19 mouse cellular contexts compared by ENCODE assay signal in genomic region chr11:65903944-65904343, GRCm38 (mm10).
"Had no signal": no experiment of that assay in that cellular context is flagged by ENCODE, and none has a peak within 500 bp of the region (broad histone marks: within the 10 kb centered on the region; RNA-seq: fewer than 3 reads in every experiment).

No protein-coding gene starts in this region.

- DNase-seq: liver, embryonic 13.5 days; liver, postnatal 0 days; lung, adult 2 months; lung, postnatal 36 days; midbrain, embryonic 14.5 days; right cerebral cortex, postnatal 14 days; thymus, adult 2 months; thymus, postnatal 25 days; thymus, postnatal 4 days had no signal

- H3K4me2 ChIP-seq: liver, embryonic 13.5 days; liver, embryonic 15.5 days; lung, embryonic 15.5 days; midbrain, embryonic 12.5 days; neural tube, embryonic 13.5 days; neural tube, embryonic 15.5 days; stomach, embryonic 15.5 days had no signal

- H3K27ac ChIP-seq: liver, embryonic 13.5 days; liver, embryonic 15.5 days; lung, embryonic 15.5 days; midbrain, embryonic 10.5 days; midbrain, embryonic 12.5 days; neural tube, embryonic 13.5 days; neural tube, embryonic 15.5 days; stomach, embryonic 15.5 days; stomach, postnatal 0 days had no signal

- H3K9ac ChIP-seq: liver, embryonic 13.5 days; liver, embryonic 15.5 days; liver, postnatal 0 days; lung, embryonic 15.5 days; midbrain, embryonic 12.5 days; neural tube, embryonic 13.5 days; neural tube, embryonic 15.5 days; stomach, embryonic 15.5 days had no signal

- H3K4me3 ChIP-seq: liver, embryonic 13.5 days; liver, embryonic 15.5 days; lung, embryonic 15.5 days; midbrain, embryonic 10.5 days; midbrain, embryonic 12.5 days; myocyte; neural tube, embryonic 13.5 days; neural tube, embryonic 15.5 days; stomach, embryonic 15.5 days had no signal

- H3K36me3 ChIP-seq: liver, embryonic 13.5 days; liver, embryonic 15.5 days; lung, embryonic 15.5 days; midbrain, embryonic 10.5 days; midbrain, embryonic 12.5 days; neural tube, embryonic 13.5 days; neural tube, embryonic 15.5 days; stomach, embryonic 15.5 days had no signal

- H3K4me1 ChIP-seq: liver, embryonic 13.5 days; liver, embryonic 15.5 days; lung, embryonic 15.5 days; midbrain, embryonic 10.5 days; midbrain, embryonic 12.5 days; neural tube, embryonic 13.5 days; neural tube, embryonic 15.5 days; stomach, embryonic 15.5 days had no signal

- H3K27me3 ChIP-seq: liver, embryonic 13.5 days; liver, embryonic 15.5 days; lung, embryonic 15.5 days; midbrain, embryonic 12.5 days; neural tube, embryonic 13.5 days; neural tube, embryonic 15.5 days; stomach, embryonic 15.5 days had no signal

- H3K9me3 ChIP-seq: liver, embryonic 13.5 days; liver, embryonic 15.5 days; lung, embryonic 15.5 days; midbrain, embryonic 10.5 days; midbrain, embryonic 12.5 days; neural tube, embryonic 13.5 days; neural tube, embryonic 15.5 days; stomach, embryonic 15.5 days had no signal

- ATAC-seq: liver, postnatal 0 days; midbrain, embryonic 16.5 days had no signal
